Mouse (Mus musculus): ENCODE measurements around the gene Megf11. TPM values are rescaled to one million over a fixed set of nuclear protein-coding genes. Genes with fewer than 3 reads are reported as not detected.

Megf11 gene
- polyA plus RNA-seq (2015; fragmentation: Nextera tagmentation; extraction: Ambion mirVana) = 0.41 and 0.42 TPM in 2 replicates

DNA sequence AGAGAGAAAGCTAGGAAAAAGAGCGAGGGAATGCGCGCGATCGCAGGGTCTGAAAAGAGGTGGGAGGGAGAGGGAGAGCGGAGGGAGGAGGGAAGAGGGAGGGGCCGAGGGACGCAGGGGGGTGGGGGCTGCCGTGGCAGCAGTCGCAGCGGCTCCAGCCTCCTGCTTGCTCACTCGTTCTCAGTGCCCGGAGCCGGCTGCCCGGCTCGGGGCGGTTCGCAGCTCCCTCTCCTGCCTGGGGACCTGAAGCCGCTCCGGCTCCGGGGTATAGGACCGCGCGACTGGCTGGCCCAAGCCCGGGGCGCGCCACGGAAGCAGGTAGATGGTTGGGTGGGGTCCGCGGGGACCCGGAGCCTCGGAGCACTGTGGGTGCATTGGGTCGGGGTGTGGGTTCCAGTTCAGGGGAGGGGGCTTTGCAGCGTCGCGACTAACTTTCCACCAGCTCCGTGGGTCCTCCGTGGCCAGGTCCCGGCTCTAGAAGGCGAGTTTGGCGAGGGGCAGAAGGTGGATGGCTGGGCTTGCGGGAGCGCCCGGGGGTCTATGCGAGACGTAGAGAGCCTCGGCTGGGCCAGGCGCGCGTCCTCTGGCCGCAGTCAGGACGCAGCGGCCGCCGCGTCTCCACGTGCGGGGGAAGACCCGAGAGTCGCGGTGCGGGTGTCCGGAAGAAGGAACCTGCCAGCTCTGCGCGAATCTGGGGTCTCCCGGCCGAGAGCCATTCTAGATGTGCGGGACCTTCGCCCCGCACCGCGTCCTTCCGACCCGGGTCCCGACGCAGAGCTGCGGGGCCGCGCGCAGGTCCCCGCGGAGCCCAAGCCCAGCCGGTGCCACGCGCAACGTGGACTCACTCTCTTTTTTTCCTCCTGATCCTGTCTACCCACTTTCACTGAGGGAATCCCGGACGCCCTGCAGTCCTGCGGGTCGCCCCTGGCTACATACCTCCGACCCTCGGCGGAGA is at the start of gene Megf11:
Gene Megf11 (plus strand): TSS at position 116 of the 955 bp plus-strand sequence.

DNA sequence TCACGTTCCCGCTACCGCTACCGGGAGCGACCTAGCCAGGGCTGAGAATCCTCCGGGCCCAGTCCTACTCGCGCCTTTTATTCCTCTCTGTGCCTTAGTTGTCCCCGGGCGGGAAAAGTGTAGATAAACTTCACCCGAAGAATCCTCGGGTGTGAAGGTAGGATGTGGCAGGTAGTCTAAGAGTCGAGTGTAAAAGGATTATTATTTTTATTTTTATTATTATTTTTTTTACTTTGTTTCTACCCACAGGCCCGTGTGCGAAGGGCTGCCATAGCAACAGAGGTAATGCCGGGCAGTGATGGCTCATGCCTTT is 44.2 kb upstream of the Megf11 start, which contains the start of gene Dis3l:
Gene Dis3l (minus strand): TSS at position 35 of the 313 bp plus-strand sequence.

DNA sequence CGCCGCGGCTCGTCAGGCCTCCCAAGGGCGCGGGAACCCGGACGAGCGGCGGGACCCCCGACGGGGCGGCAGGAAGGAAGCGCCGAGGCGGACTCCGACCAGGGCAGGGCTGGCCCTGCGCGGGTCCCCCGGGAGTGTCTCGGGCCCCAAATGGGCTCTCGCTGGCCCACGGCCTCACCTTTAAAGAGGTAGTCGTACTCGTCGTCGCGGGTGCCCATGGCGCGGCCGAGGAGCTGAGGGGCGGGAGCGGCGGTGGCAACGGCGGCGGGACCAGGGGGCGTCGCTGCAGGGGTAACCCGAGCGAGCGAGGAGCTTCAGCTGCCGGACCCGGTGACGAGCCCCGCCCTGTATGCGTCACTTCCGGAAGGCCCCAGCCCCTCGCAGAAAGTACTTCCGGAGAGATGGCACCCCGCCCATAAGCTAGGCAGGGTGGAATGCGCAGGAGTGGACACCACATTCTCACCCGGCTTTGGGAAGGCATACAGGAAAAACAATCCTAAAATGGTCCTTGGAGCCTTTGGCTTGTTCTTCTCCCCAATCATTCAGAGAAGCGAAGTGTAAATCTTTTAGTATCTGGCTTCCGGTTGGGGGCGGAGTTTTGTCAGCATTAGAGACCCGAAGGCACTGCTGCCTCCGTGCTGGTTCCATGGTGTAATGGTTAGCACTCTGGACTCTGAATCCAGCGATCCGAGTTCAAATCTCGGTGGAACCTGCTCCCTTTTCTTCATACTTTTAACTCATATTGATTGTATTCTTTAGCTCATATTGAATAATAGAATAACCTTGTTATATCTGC is 352.2 kb downstream of the Megf11 start, which contains the start of gene Rab11a:
Gene Rab11a (minus strand): TSS at position 353 of the 796 bp plus-strand sequence.

Small RNA genes within 50 kb of the gene (microRNA-seq; reads per million reads assigned to microRNA genes)
- gene Gm47308 = not detected

Other genes with a start within 250 kb of the Megf11 start
- 4.7 and 6.1 TPM in 2 replicates for gene Zwilch, start 212.5 kb upstream of the Megf11 start, polyA plus RNA-seq (2015; fragmentation: Nextera tagmentation; extraction: Ambion mirVana)
- 894 and 938 TPM in 2 replicates for gene Rpl4, start 212.3 kb upstream of the Megf11 start, polyA plus RNA-seq (2015; fragmentation: Nextera tagmentation; extraction: Ambion mirVana)
- gene Snapc5, start 206.4 kb upstream of the Megf11 start, polyA plus RNA-seq (2015; fragmentation: Nextera tagmentation; extraction: Ambion mirVana) = 28.0 and 29.6 TPM in 2 replicates
- 1.3 TPM in 2 replicates for gene Uchl4, start 150.4 kb upstream of the Megf11 start, polyA plus RNA-seq (2015; fragmentation: Nextera tagmentation; extraction: Ambion mirVana)
- gene Map2k1, start 132.0 kb upstream of the Megf11 start, polyA plus RNA-seq (2015; fragmentation: Nextera tagmentation; extraction: Ambion mirVana) = 99.2 and 111 TPM in 2 replicates
- gene Tipin, start 104.0 kb upstream of the Megf11 start, polyA plus RNA-seq (2015; fragmentation: Nextera tagmentation; extraction: Ambion mirVana) = 77.1 and 99.1 TPM in 2 replicates
- gene Dis3l, start 44.3 kb upstream of the Megf11 start, polyA plus RNA-seq (2015; fragmentation: Nextera tagmentation; extraction: Ambion mirVana) = 9.6 and 11.5 TPM in 2 replicates

Measured in urinary bladder, postnatal 0 days (tissue).